Mouse (Mus musculus): Measurements from ENCODE around the gene Rgs1.

Gene Rgs1

DNA sequence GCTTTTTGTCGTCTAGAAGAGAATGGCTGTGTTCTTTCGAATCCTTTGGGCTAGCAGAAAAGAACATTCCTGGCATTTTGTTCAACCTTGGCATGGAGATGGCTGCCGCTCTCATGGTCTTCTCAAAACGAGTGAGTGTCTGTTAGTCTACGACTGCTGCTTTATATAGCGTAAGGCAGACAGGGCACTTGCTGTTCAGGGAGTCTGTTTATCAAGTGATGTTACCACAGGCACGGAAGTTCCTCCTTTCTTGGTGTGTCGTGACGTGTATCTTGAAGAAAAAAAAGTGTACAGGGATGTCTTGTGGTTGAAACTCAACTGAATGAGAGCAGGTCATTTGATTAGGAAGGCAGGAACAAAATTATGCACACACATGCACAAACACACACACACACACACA lies at the start of gene Rgs1:
Gene Rgs1, minus strand, starts transcription at position 320 of the 400 bp plus-strand sequence.
- Histone ChIP-seq H3K27me3 (ENCODE audit: control insufficient read depth, insufficient read depth, low read length, poor library complexity, severe bottlenecking) (no peaks in the 10 kb centered on the region), H3K36me3 (ENCODE audit: control insufficient read depth, insufficient read depth, low read length, poor library complexity, severe bottlenecking) (no peaks in the 10 kb centered on the region)
- DNase-seq (ENCODE audit: low read depth, low spot score): peak; percentile 78

DNA sequence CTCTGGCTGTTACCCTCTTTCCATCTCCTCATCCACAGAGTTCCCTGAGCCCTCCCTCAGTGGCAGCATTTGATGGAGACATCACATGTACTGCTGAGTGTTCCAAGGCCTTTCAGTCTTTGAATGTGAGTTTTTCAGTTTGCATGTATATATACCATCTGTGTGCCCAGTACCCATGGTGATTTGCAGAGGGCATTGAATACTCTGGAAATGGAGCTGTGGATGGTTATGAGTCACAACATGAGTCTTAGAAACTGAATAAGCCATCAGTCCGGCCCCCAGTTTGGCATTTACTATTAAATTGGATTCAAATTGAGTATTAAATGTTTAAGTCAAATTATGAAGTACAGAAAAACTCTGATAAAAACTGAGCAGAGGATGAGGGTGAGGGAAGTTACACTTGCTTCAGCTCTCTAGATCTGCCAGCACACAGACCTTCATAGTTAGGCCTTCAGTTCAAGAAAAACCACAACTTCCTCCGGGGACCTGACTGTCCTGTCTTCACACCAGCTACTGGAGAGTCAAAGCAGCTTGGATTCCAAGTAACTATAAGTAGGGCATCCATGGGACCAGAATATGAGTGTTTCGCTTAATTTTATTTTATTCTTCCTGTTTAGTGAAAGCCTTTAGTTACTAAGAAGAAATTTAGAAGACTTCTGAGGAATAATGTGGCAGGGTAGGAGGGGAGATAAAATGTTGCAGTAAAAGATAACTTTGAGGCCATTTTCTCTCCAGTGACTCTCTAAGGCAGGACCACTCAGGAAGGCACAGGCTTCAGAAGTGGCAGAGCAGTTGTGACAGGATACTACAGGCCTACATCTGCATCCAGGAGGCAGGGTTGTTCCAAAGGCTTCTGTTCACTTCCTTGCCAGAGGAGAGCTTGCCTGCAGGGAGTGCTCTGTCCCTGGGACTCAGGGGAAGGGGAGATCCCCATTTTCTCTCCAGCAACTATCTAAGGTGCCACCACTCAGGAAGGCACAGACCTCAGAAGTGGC lies 34.3 kb upstream of the Rgs1 start:
- Histone ChIP-seq H3K27me3 (ENCODE audit: control insufficient read depth, insufficient read depth, low read length, poor library complexity, severe bottlenecking) (no peaks in the 10 kb centered on the region), H3K36me3 (ENCODE audit: control insufficient read depth, insufficient read depth, low read length, poor library complexity, severe bottlenecking) (no peaks in the 10 kb centered on the region)
- no peak for DNase-seq (ENCODE audit: low read depth, low spot score)

DNA sequence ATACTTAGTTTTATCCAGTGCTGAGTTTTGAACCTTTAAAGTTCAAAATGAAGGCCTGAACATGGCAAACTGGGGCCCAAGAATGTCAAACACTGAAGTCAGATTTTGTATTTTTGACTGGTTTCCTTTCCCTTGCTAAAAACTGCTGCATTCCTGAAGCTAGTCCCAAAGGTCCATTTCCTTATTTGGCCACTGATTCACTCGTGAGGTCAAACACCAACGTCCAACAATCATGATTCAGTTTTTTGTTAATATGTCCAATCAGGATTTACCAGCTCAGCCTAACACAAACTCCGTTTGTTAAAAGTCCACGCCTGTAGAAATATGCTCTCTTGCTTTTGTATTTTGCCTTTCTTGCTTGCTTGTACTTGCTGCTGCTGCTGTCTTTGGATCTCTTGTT lies 31.0 kb upstream of the Rgs1 start:
- Histone ChIP-seq H3K27me3 (ENCODE audit: control insufficient read depth, insufficient read depth, low read length, poor library complexity, severe bottlenecking) (no peaks in the 10 kb centered on the region), H3K36me3 (ENCODE audit: control insufficient read depth, insufficient read depth, low read length, poor library complexity, severe bottlenecking) (no peaks in the 10 kb centered on the region)
- no peak for DNase-seq (ENCODE audit: low read depth, low spot score)

- no peak for DNase-seq (ENCODE audit: low read depth, low spot score)
- Histone ChIP-seq H3K27me3 (ENCODE audit: control insufficient read depth, insufficient read depth, low read length, poor library complexity, severe bottlenecking) (no peaks in the 10 kb centered on the region), H3K36me3 (ENCODE audit: control insufficient read depth, insufficient read depth, low read length, poor library complexity, severe bottlenecking) (no peaks in the 10 kb centered on the region)
Measured at GRCm38 (mm10) chr1:144272991-144273390, 23.9 kb upstream of the Rgs1 start.

- H3K36me3 ChIP-seq (ENCODE audit: control insufficient read depth, insufficient read depth, low read length, poor library complexity, severe bottlenecking): no peaks in the 10 kb centered on the region
- DNase-seq (ENCODE audit: low read depth, low spot score): no peak
- H3K27me3 ChIP-seq (ENCODE audit: control insufficient read depth, insufficient read depth, low read length, poor library complexity, severe bottlenecking): no peaks in the 10 kb centered on the region
Measured at GRCm38 (mm10) chr1:144269112-144269511, 20.1 kb upstream of the Rgs1 start.

- H3K36me3 ChIP-seq (ENCODE audit: control insufficient read depth, insufficient read depth, low read length, poor library complexity, severe bottlenecking): no peaks in the 10 kb centered on the region
- no peak for DNase-seq (ENCODE audit: low read depth, low spot score)
Measured at GRCm38 (mm10) chr1:144267471-144268470, 18.7 kb upstream of the Rgs1 start.

DNA sequence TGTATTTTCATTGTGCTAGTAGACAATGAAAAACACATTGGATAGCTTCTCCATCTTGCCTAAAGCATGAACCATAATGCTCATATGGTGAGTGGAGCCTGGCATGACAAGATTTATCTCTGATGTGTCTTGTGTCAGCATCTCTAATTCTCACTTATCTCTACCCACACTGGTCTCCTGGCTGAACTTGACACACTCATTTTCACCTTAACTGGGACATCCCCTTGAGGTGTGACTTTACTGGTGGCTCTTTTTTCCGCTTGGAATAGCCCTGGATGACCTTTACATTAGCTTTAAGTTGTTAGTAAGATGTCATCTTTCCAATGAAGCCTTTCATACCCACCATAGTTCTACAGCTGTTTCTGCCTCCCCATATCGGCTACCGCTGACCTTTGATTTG lies 15.0 kb upstream of the Rgs1 start:
- no peaks in the 10 kb centered on the region for H3K27me3 ChIP-seq (ENCODE audit: control insufficient read depth, insufficient read depth, low read length, poor library complexity, severe bottlenecking)
- DNase-seq (ENCODE audit: low read depth, low spot score): no peak
- H3K36me3 ChIP-seq (ENCODE audit: control insufficient read depth, insufficient read depth, low read length, poor library complexity, severe bottlenecking): no peaks in the 10 kb centered on the region

More at GRCm38 (mm10) chr1:144267471-144268470, 18.7 kb upstream of the Rgs1 start:
- H3K27me3 ChIP-seq (ENCODE audit: control insufficient read depth, insufficient read depth, low read length, poor library complexity, severe bottlenecking): no peaks in the 10 kb centered on the region

DNA sequence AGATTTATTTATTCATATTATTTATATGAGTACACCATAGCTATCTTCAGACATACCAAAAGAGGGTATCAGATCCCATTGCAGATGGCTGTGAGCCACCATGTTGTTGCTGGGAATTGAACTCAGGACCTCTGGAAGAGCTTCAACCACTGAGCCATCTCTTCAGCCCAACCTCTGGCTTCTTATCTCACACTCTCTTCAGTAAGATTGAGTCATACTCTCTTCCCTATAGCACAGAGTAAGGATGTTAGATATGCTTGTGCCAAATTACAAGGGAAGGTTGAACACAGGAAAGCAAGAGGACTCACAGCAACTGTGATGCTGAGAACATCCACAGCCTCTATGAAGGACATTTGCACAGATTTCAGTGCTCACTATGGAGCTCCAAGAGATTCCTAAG lies 13.0 kb upstream of the Rgs1 start:
- H3K27me3 ChIP-seq (ENCODE audit: control insufficient read depth, insufficient read depth, low read length, poor library complexity, severe bottlenecking): no peaks in the 10 kb centered on the region
- H3K36me3 ChIP-seq (ENCODE audit: control insufficient read depth, insufficient read depth, low read length, poor library complexity, severe bottlenecking): no peaks in the 10 kb centered on the region
- no peak for DNase-seq (ENCODE audit: low read depth, low spot score)

GRCm38 (mm10) chr1:144258779-144259178 lies 9.7 kb upstream of the Rgs1 start:
- Histone ChIP-seq H3K36me3 (ENCODE audit: control insufficient read depth, insufficient read depth, low read length, poor library complexity, severe bottlenecking) (no peaks in the 10 kb centered on the region), H3K27me3 (ENCODE audit: control insufficient read depth, insufficient read depth, low read length, poor library complexity, severe bottlenecking) (no peaks in the 10 kb centered on the region)
- no peak for DNase-seq (ENCODE audit: low read depth, low spot score)

DNA sequence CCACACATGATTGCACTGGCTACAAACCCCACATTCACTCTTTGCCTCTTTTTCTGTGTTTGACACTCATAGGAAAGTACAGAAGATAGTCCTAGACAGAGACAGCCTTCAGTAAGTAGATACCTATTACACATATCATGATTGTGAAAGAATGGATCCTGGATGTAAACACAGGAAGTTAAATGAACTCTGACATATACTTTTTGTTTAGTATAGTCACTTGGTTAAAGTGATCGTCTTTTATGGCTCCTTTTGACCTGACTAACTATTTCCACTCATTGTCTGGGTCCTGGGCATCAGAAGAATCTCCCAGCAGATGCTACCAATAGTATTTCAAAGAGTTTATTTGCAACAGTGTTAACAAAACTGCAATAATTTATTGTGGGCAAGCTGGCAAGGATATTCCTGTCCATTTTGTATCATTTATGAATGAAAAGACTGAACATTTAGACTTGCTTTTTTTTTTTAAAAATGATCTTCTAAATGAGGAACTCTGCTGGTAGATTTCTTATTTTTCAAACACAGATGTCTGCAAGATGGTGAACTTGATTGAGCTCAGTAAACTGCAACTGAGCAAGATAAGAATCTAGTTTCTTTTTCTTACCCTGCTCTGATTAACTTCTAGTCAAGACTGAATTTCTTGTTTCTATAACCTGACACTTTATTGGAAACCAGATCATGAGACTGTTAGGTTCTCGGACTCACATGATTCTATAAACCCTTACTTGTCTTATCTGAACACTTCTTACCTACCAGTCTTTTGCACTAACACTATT lies 7.7 kb upstream of the Rgs1 start:
- H3K36me3 ChIP-seq (ENCODE audit: control insufficient read depth, insufficient read depth, low read length, poor library complexity, severe bottlenecking): no peaks in the 10 kb centered on the region
- no peaks in the 10 kb centered on the region for H3K27me3 ChIP-seq (ENCODE audit: control insufficient read depth, insufficient read depth, low read length, poor library complexity, severe bottlenecking)
- DNase-seq (ENCODE audit: low read depth, low spot score): no peak

DNA sequence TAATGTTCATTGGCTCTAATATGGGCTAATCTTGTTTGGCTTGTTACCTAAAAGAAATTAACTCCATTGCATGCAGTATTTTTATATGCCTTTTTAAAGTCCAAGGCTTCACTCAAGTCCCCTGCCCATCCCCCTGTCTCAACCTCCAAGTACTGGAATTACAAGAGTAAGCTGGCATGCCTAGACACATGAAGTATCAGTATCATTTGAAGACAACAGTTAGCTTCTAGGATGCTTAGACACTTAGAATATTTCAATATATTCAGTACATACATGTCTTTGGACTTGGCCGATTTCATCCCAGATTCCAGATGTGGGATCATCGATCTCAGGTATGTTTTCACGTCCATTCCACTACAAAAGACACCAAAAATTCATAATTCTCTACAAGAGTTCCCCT lies 836 bp downstream of the Rgs1 start:
- Histone ChIP-seq H3K27me3 (ENCODE audit: control insufficient read depth, insufficient read depth, low read length, poor library complexity, severe bottlenecking) (no peaks in the 10 kb centered on the region), H3K36me3 (ENCODE audit: control insufficient read depth, insufficient read depth, low read length, poor library complexity, severe bottlenecking) (no peaks in the 10 kb centered on the region)
- no peak for DNase-seq (ENCODE audit: low read depth, low spot score)

- peak; percentile 10 for DNase-seq (ENCODE audit: low read depth, low spot score)
Measured at GRCm38 (mm10) chr1:144247382-144247781, 1.7 kb downstream of the Rgs1 start.

GRCm38 (mm10) chr1:144243511-144243910 lies 5.5 kb downstream of the Rgs1 start:
- no peaks in the 10 kb centered on the region for H3K36me3 ChIP-seq (ENCODE audit: control insufficient read depth, insufficient read depth, low read length, poor library complexity, severe bottlenecking)
- H3K27me3 ChIP-seq (ENCODE audit: control insufficient read depth, insufficient read depth, low read length, poor library complexity, severe bottlenecking): no peaks in the 10 kb centered on the region
- DNase-seq (ENCODE audit: low read depth, low spot score): peak; percentile 69

More at GRCm38 (mm10) chr1:144247382-144247781, 1.7 kb downstream of the Rgs1 start:
- Histone ChIP-seq H3K36me3 (ENCODE audit: control insufficient read depth, insufficient read depth, low read length, poor library complexity, severe bottlenecking) (no peaks in the 10 kb centered on the region), H3K27me3 (ENCODE audit: control insufficient read depth, insufficient read depth, low read length, poor library complexity, severe bottlenecking) (no peaks in the 10 kb centered on the region)

DNA sequence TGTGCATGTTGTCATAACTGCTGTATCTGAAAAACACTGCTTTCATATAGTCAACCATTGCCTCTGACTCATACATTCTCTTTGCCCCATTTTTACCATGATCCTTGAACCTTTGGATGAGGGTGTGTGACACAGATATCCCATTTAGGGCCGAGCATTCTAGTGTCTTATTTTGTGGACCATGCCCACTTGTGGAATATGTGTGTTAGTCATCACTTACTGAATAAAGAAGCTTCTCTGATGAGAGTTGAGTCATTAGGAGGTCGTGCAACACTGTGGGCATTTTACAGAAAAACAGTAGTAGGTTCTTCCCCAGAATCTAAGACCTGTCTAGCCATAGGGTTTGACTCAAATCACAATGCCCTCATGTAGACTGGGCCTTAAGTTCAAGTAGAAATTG lies 9.8 kb downstream of the Rgs1 start:
- no peak for DNase-seq (ENCODE audit: low read depth, low spot score)
- H3K36me3 ChIP-seq (ENCODE audit: control insufficient read depth, insufficient read depth, low read length, poor library complexity, severe bottlenecking): no peaks in the 10 kb centered on the region
- H3K27me3 ChIP-seq (ENCODE audit: control insufficient read depth, insufficient read depth, low read length, poor library complexity, severe bottlenecking): no peaks in the 10 kb centered on the region

Measured in splenic B cell, adult 2 months (primary cell).